Mouse (Mus musculus) fat pad, adult 2 months (tissue): ENCODE data around the gene Trat1.

Experiments
- DNase-seq: peaks from one replicate; pipeline ENCODE4 v3.0.0-alpha.2; 2011; ENCODE audit warnings: low read depth, low spot score; ENCODE audit errors: extremely low read depth

Gene Trat1

DNA sequence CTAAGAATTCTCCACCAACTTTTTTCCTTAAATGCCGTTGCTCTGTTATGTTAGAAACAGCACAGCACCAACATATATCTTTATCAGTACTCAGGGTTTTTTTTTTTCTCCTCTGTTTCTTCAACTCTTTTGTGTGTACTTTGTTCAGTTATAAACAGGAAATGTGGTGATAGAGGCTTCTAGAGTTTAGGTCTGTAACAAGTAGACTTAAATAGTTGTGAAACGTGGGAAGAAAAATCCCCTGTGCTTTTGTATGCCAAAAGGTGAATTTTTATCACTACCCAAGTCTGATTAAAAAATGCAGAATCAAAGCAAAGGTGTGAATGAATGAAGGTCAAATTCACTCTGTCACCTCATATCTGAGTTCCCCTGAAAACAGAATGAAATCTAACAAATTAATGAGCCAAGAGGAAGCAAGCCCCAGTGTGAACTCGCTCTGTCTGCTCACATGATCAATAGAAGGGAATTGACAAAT, at the start of gene Trat1:
Trat1 (minus strand) TSS at position 51 of the 475 bp plus-strand sequence.
- no peak for DNase-seq

DNA sequence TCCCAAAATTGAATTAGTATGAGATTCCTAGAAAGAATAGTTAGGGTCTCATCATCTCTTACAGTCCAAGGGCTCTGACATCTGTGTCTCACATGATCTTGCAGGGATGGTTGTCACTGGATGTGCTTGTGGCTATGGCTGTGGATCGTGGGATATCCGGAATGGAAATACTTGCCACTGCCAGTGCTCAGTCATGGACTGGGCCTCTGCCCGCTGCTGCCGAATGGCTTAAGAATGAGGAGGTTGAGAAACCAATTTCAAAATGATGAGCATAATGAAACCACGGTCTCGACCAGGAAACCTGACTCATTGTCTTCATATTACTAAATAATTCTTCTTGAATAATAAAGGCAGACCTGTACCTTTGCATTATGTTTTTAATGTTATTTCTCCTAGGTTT, 46.7 kb upstream of the Trat1 start:
- DNase-seq = no peak

DNA sequence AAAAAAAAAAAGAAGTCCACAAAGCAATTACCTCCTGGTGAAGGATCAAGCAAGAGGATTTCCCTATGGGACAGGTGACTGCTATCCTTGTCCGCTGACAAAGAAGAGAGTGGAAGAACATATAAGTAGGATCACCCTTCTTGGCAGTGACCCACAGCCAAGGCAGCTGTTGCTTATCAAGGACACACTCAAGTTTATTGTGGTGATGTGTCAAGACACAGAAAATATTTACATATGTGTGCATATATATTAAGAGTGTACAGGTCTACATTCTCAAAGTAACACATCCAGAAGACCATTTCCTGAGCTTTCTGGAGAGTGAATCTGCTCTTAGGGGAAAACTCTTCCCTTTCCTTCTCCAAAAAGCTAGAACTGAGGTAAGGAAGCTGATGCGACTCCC, 44.9 kb upstream of the Trat1 start, which contains the start of gene Retnlb:
Retnlb (plus strand) TSS at position 162 of the 400 bp plus-strand sequence.
- no peak for DNase-seq

GRCm38 (mm10) chr16:48811881-48812436, 40.1 kb upstream of the Trat1 start:
- no peak for DNase-seq

- no peak for DNase-seq
These were observed 37.6 kb upstream of the Trat1 start for GRCm38 (mm10) chr16:48809374-48809773.

DNA sequence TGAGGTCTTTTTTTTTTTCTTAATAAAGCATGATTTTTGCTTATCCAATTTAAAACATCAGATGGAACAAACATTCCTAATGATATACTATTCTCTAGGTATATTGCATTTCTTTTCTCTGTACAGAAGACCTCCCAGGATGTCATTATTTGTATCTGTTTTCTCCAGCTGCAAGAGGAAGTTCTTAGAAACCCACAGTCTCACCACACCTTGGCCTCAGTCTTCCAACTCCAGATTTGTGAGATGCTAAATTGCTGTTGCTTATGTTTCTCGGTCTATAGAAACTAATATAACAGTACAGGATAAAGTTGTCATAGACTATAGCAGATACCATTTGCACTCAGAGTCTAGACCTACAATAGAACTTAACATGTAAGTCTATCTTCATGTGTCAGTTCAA, 34.7 kb upstream of the Trat1 start:
- no peak for DNase-seq

DNA sequence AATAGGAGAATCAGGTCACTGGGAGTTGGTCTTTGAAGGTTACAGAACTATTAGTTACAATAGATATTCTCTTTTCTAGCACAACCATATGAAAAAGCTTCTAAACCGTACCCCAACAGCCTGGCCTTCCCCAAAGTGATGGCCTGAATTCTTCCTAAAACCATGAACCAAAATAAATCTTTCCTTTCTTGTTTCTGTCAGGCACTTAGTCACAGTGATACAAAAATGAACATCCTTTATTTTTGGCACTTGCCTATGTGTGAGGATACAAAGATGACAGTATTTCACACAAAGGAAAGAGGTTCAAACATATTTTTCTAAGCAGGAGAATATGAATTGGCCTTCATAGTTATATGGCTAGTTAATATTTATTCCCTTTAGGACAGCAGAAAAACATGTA, 33.6 kb upstream of the Trat1 start:
- DNase-seq = no peak

DNA sequence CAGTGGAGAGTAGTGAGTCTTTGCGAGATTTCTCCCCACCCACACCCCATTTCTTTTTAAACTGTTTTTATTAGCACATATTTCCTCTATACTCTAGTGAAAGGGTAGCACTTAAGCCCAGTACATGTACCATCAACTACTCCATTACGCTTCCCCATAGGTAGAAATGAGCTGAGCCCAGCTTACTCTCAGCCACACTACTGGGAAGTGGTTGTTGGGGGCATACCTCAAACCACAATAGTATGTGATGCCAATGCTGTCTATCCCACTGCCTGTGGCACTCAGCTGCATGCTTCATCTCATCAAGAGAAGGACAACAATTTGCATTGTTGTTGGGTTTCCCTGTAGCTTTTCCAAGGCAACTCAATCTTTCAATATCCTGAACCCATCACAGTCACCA, 29.1 kb upstream of the Trat1 start:
- DNase-seq = no peak

- no peak for DNase-seq
These were observed 27.6 kb upstream of the Trat1 start for GRCm38 (mm10) chr16:48799470-48799869.

- DNase-seq = no peak
These were observed 26.5 kb upstream of the Trat1 start for GRCm38 (mm10) chr16:48798285-48798684.

DNA sequence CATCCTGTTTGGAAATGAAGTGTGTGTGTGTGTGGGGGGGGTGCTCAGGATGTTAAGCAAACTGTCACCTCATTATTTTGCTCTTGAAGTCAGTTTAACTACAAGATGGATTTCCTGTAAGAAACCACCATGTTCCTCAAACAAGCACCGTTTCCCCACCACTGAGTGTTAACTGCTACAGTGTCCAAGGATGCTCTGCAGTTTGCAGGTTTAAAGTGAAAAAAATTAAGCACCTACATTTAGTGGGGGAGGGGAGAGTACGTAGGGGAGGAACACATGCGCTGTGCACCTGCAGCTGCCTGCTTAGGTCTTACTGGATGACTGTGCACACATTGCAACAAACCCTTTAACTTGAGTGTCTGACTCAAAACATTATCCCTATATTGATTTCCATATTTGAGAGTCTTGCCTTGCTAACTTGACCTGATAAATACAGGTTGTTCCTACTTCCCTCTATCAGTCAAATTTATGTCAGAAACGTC, 16.9 kb upstream of the Trat1 start:
- DNase-seq = no peak

DNA sequence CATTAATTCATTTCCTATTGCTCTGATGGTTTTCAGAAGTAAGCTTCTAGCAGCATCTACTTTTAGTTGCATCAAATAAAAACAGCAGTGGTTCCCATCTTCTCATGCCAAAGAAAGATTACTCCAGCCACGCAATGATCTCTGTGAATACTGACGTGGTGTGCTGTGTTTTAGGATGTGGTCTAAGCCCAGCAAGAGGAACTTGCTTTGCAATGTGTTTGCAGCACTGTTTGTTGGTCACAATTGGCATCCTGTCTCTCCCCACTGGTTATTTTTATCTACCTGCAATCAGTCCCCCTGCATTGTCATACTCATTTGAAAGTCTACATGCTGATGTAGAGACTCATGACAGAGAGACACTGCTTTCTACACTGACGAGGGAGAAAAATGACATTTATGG, 14.4 kb upstream of the Trat1 start:
- DNase-seq = no peak

DNA sequence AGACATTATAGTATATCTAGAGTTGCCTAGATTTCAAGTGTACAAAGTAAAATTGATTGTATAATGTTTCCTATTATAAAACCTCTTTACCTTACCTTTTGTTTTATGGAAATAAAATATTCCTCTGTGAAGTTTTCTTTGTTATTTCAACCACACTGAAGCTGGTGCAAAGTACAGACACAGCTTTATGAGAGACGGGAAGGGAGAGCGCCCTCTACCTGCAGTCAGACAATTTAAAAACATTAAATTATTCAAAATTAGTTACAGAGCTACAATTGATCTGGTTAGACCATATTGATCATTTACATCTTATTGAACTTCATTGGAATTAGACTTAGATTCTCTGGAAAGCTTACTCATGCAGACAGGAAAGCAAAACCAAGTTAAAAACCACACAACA, 5.4 kb upstream of the Trat1 start:
- no peak for DNase-seq

DNA sequence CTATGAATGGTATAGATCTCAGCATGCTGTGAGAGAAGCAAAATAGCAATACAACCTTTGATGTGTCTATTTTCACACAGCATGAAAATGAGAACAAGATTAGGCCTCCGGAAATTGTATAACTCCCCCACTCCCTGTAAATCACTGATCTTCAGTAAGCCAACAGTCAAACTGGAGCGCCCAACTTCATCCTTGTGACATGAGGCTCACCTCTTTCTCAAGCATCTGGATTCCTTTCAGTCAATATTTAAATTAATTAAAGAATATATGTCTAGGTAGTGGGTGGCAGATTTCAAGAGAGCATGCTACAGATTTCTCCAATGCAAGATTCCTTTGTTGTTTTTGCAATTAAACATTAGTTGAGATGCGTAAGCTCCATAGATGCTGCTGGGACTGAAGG, 2.6 kb downstream of the Trat1 start:
- DNase-seq = no peak

DNA sequence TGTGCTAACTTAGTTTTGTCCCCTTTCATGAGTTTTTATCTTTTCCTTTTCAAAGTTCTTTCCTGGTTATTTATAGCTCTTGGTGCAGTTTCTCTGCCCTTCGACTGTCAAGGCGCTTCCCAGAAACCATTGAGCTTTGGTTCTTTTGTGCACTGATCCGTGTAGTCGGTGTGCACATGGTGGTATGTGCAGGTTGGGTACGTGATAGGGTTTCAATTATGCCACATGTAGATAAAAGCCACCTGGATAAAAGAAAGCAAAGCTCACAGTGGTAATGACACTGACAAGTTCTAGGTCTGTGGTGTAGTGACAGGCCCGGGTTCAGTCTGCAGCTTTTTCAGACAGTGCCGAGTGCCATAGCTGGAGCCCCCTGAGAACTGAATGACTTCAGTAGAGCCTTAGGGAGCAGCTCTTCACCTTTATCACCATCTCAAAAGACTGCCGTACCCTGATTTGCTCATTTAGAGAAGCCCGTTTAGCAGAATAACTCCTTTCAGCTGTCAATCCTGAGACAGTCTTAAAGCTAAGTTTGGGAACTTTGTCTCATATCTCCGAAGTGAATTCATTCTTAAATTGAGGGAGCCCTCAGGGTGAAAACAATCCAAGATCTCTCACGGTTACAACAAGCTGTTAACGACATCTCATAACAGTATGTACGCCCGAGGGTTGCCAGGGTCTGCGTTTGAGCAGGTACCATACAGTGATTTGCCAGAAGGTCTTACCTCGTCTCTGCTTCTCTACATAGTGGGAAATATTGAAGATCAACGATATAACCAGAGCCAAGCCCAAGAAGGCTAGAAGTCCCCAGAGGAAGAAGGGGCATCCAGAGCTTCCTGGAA, 11.0 kb downstream of the Trat1 start:
- no peak for DNase-seq

DNA sequence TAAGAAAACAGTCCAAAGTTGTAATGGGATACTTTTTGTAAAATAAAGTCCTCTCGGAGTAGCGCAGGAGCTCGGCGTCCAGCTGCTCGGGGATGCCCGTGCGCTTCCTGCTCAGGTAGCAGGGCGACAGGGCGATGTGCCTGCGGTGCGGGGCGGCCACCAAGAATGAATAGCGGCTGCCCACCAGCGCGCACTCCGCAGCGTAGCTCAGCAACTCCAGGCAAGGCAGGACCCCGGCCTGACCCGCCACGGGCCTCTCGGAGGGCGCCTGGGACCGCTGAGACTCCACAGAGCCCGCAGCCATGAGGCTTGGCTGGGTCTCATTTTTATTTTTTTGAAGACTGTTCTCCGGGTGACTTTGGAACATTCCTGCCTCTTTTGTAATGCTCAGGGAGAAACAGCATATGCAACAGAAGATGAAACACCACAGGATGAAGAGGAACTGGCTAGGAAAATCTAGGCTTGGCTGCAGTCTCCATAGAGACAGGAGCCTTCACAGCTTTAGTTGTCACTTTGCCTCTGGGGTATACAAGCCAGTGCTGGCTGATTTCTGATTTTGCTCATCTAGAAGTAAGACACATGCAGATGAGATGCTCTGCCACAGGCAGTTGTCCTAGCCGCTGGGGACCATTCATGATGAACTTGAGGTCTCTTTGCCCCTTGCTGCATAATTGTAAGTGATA, 21.5 kb downstream of the Trat1 start:
- no peak for DNase-seq

- no peak for DNase-seq
These were observed 26.4 kb downstream of the Trat1 start for GRCm38 (mm10) chr16:48745418-48745817.

DNA sequence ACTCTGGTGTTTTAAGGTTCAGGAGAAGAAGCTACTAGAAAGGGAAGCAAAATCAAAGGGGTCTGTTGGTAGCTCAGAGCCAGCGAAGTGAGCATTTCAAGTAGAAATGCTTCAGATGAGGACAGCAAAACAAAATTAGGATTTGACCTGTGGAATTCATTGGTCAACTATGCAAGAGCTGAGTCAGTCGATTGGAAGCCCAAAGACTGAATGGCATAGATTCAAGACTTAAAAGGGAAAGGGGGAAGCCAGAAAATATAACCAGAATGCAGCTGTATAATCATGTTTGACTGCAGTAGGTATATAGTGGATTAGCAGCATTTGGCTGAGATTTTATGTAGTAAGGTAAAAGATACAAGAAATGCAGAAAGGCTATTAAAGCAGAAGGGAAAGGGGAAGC, 26.8 kb downstream of the Trat1 start:
- no peak for DNase-seq

DNA sequence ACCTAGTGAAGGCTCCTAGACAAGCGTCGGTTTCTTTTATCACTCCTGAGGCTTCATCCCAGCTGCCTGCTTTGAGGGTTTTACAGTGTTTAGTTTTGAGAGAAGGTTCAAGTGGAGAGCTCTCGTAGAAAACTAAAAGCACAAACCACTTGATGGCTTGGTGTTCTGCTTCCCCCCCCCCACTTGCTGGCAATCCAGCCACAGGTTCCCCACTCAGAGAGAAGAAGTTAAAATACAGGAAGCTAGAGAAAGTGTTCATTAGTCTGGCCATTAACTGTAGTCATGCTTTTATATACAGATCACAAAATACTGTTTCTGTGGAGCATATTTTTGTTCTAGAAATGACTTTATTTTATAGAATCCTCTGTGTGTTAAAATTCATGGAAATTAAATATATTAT, 30.3 kb downstream of the Trat1 start:
- no peak for DNase-seq

DNA sequence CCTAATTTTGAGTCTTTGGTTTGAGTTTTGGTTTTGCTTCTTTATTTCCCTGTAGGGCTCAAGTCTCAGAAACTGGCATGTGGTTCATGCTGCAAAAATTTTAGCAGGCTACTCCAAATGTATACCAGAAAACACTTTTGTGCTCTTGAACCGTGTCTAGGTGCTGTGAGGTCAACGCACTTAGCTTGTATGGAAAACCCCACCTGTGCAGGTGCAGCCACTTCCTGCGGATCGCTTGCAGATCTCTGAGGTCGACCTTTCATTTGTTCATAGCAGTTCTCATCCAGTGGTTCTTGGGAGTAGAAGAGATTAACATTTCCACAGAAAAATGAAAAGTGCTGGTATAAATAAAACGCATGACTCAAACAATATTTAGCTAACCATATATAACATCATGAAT, 31.8 kb downstream of the Trat1 start:
- DNase-seq = no peak

DNA sequence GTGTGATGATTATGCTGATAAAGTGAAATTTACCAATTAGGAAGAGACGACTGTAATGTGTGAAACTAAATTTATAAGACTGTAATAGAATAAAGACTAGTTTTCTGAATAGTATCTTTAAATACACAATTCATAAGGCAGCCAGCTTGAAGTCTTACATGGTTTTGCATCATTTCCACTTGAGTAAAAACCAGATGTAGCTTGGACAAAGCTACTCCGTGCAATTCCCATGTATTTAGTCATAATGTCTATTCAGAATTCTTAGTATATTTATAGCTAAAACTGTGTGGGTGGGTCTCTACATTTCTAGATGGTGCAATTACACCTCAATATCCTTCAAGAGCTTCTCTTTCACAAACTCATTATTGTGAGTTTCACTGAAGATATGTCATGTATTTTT, 33.4 kb downstream of the Trat1 start:
- no peak for DNase-seq

GRCm38 (mm10) chr16:48736890-48737289, 34.9 kb downstream of the Trat1 start:
- DNase-seq = no peak
